10 mouse cellular contexts compared by ENCODE assay signal in the genomic region with DNA sequence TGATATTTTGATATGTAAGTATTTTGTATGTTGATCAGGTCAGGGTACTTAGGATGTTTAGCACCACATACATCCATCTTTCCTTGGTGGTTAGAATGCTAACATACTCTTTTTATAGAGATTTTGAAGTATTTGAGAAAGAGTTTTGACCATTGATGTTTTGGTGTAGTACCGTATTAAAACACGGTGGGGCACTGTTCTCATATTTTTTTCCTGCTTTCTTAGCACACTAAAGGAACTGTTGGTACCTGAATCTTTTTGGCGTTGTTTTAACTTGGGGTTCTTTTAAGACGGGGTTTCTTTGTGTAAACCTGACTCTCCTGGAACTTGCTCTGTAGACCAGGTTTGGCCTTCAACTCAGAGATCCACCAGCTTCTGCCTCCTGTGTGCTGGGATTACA.
A peak's percentile ranks its signal among the peaks of the same experiment; 100 is the strongest.
DNase-seq lines count a peak whose midpoint lies in the region; ATAC-seq and TF ChIP-seq lines count a peak whose summit lies in the region.
"Had no signal": no experiment of that assay in that cellular context is flagged by ENCODE, and none has a peak within 500 bp of the region (broad histone marks: within the 10 kb centered on the region; RNA-seq: fewer than 3 reads in every experiment).

No protein-coding gene starts in this region.

- no peak for ATAC-seq in midbrain, postnatal 0 days (ENCODE audit: low FRiP score)
- no peak for ATAC-seq in midbrain, embryonic 13.5 days
- ATAC-seq in embryonic facial prominence, embryonic 14.5 days (ENCODE audit: low read depth) = no peak
- no peak for ATAC-seq in monocyte, adult 5-6 weeks (replicated peaks; ENCODE audit: insufficient number of reproducible peaks, low FRiP score, low TSS enrichment, poor library complexity, severe bottlenecking)

- H3K9me3 ChIP-seq in midbrain, postnatal 0 days (ENCODE audit: low read length) = no peaks in the 10 kb centered on the region
- no peaks in the 10 kb centered on the region for H3K9me3 ChIP-seq in midbrain, embryonic 13.5 days
- no peaks in the 10 kb centered on the region for H3K9me3 ChIP-seq in embryonic facial prominence, embryonic 14.5 days (ENCODE audit: control insufficient read depth, low read length)
- H3K9me3 ChIP-seq: heart, embryonic 15.5 days; midbrain, embryonic 12.5 days had no signal

- 12% methylated on average over 4 of the region's 4 CpGs for WGBS in midbrain, postnatal 0 days
- 4% methylated on average over 4 of the region's 4 CpGs for WGBS in midbrain, embryonic 13.5 days
- 6% methylated on average over 4 of the region's 4 CpGs for WGBS in embryonic facial prominence, embryonic 14.5 days

- TF ChIP-seq CTCF in midbrain, postnatal 0 days (IDR thresholded peaks at IDR 0.05) = peak; percentile 82

- no peaks in the 10 kb centered on the region for H3K36me3 ChIP-seq in midbrain, postnatal 0 days (ENCODE audit: insufficient read depth, low read length)
- H3K36me3 ChIP-seq in midbrain, embryonic 13.5 days = no peaks in the 10 kb centered on the region
- no peaks in the 10 kb centered on the region for H3K36me3 ChIP-seq in embryonic facial prominence, embryonic 14.5 days (ENCODE audit: control insufficient read depth, insufficient read depth, low read length)
- H3K36me3 ChIP-seq: heart, embryonic 15.5 days; midbrain, embryonic 12.5 days had no signal

- no peak overlapping the region for H3K4me3 ChIP-seq in midbrain, postnatal 0 days (ENCODE audit: low read depth, low read length)
- no peak overlapping the region for H3K4me3 ChIP-seq in midbrain, embryonic 13.5 days (replicated peaks)
- no peak overlapping the region for H3K4me3 ChIP-seq in embryonic facial prominence, embryonic 14.5 days (ENCODE audit: low read depth, low read length)
- H3K4me3 ChIP-seq: heart, embryonic 15.5 days; midbrain, embryonic 12.5 days had no signal

- no peak overlapping the region for H3K9ac ChIP-seq in midbrain, postnatal 0 days (replicated peaks; ENCODE audit: low read length, poor library complexity, severe bottlenecking)
- no peak overlapping the region for H3K9ac ChIP-seq in midbrain, embryonic 13.5 days (replicated peaks)
- no peak overlapping the region for H3K9ac ChIP-seq in embryonic facial prominence, embryonic 14.5 days (ENCODE audit: low read depth, low read length)
- H3K9ac ChIP-seq: heart, embryonic 15.5 days; midbrain, embryonic 12.5 days had no signal

- DNase-seq in heart, adult 8-10 months (ENCODE audit: low spot score) = peak; percentile 44
- no peak for DNase-seq in heart, adult 11 months
- peak; percentile 57 for DNase-seq in midbrain, postnatal 0 days (ENCODE audit: low spot score)
- peak; percentile 23 for DNase-seq in embryonic facial prominence, embryonic 14.5 days (ENCODE audit: low spot score)
- peak; percentile 31 for DNase-seq in retina, postnatal 7 days (ENCODE audit: low read depth, low spot score)
- DNase-seq in cerebellum, adult 11 months = no peak

- no peaks in the 10 kb centered on the region for H3K4me1 ChIP-seq in midbrain, postnatal 0 days (ENCODE audit: insufficient read depth, low read length)
- no peaks in the 10 kb centered on the region for H3K4me1 ChIP-seq in midbrain, embryonic 13.5 days (replicated peaks)
- H3K4me1 ChIP-seq in embryonic facial prominence, embryonic 14.5 days (ENCODE audit: control insufficient read depth, insufficient read depth, low read length) = no peaks in the 10 kb centered on the region
- H3K4me1 ChIP-seq: heart, embryonic 15.5 days; midbrain, embryonic 12.5 days had no signal

- no peak overlapping the region for H3K4me2 ChIP-seq in midbrain, postnatal 0 days (ENCODE audit: low read depth, low read length, poor library complexity, severe bottlenecking)
- no peak overlapping the region for H3K4me2 ChIP-seq in midbrain, embryonic 13.5 days (replicated peaks)
- no peak overlapping the region for H3K4me2 ChIP-seq in embryonic facial prominence, embryonic 14.5 days (ENCODE audit: low read depth, low read length)
- H3K4me2 ChIP-seq: heart, embryonic 15.5 days; midbrain, embryonic 12.5 days had no signal

- H3K27ac ChIP-seq in midbrain, postnatal 0 days (ENCODE audit: low read depth, low read length) = no peak overlapping the region
- H3K27ac ChIP-seq in midbrain, embryonic 13.5 days = no peak overlapping the region
- no peak overlapping the region for H3K27ac ChIP-seq in embryonic facial prominence, embryonic 14.5 days (replicated peaks; ENCODE audit: low read depth, low read length)
- H3K27ac ChIP-seq: heart, embryonic 15.5 days; midbrain, embryonic 12.5 days had no signal

- no peaks in the 10 kb centered on the region for H3K27me3 ChIP-seq in midbrain, postnatal 0 days (ENCODE audit: insufficient read depth, low read length)
- no peaks in the 10 kb centered on the region; the same call in 1 of the 2 replicates for H3K27me3 ChIP-seq in midbrain, embryonic 13.5 days
- no peaks in the 10 kb centered on the region for H3K27me3 ChIP-seq in embryonic facial prominence, embryonic 14.5 days (replicated peaks; ENCODE audit: control insufficient read depth, insufficient read depth, low read length)
- H3K27me3 ChIP-seq: heart, embryonic 15.5 days had no signal

Comparison
In these comparisons a context has a peak if more than half of its experiments do, and no peak if none do; other contexts are left out.
1. DNase-seq: peak in heart, adult 8-10 months (single experiment), midbrain, postnatal 0 days (single experiment), embryonic facial prominence, embryonic 14.5 days (single experiment) and retina, postnatal 7 days (single experiment); none in heart, adult 11 months (single experiment) and cerebellum, adult 11 months (single experiment).